Mouse (Mus musculus) lung, postnatal 25 days (tissue): ENCODE measurements around the gene Tpcn2.
A peak's percentile ranks its signal among the peaks of the same experiment; 100 is the strongest.

Source experiments
- DNase-seq: peaks from one replicate; pipeline ENCODE4 v3.0.0; 2022; ENCODE audit warnings: low spot score

The Tpcn2 gene

GRCm38 (mm10) chr7:145283487-145284187 is at the start of gene Tpcn2:
Gene Tpcn2 (minus strand): TSS chr7:145284011.
- DNase-seq: peak; percentile 96

DNA sequence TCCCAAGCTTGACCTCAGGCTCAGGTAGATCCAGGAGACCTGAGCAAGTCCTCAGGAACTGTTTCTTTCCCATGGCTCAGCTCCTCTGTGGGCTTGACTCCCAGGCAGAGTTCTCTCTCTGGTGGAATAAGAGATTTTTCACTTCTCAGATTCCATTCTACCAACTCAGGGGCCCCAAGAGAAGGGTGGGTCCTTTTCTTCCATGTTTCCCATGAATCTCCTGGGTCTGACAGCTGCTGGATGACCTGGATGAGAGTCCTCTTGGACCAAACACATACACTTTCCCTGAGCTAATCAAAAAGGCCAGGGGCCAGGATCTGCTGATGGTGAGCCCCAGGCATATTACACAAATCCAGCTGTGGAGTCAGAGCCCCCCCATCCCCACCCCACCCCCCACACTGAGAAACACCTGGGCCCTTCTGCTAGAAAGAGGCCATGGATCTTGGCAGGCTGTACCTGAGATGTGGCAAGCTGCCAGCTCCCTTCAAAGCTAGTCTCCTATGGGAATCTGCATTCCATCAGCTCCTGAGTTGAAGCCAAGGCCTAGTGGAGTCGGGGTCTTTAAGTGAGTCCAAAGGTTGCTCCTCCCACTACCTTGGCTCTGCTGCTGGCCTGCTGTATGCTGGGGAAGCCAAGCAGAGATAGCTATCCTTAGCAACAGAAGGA is 48.7 kb upstream of the Tpcn2 start:
- no peak for DNase-seq

GRCm38 (mm10) chr7:145330641-145331040 is 46.8 kb upstream of the Tpcn2 start:
- no peak for DNase-seq

- no peak for DNase-seq
These were observed 46.2 kb upstream of the Tpcn2 start for GRCm38 (mm10) chr7:145329982-145330381.

GRCm38 (mm10) chr7:145325697-145326096 is 41.9 kb upstream of the Tpcn2 start:
- no peak for DNase-seq

DNA sequence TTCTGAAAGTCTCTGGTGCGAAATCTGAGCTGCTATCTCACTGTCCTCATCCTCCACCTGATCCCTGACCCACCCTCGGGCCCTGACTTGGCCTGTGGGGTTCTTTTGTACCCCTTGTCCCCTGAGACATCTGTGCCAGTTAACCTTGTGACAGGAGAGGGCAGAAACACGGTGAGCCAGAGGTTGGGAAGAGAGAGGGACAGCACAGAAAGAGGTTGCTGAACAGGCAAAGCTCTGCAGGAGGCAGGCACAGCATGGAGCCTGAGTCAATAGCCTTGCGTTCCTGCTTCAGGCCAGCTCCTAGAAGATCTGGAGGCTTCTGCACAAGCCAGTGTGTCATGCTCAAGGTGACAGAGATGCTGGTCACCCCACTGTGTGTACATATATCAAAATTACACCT is 39.8 kb upstream of the Tpcn2 start:
- DNase-seq: no peak

DNA sequence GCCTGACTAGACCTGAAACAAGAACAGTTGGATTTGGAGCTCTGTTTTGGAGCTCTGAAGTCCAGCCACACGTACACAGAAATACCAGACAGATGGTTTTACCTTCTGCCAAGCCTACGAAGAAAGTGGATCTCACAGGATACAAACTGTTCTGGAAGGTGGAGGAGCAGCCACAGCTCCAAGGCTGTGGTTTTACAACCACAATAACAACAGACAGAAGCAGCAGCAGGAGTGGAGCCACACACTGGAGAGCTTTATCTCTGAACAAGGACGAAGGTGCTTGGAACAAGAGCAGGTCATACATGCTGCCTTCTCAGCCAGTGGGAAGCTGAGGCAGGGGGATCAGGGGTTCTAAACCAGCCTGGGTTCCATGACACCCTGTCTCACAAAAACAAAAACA is 35.7 kb upstream of the Tpcn2 start:
- no peak for DNase-seq

GRCm38 (mm10) chr7:145317522-145317921 is 33.7 kb upstream of the Tpcn2 start:
- DNase-seq: no peak

- no peak for DNase-seq
These were observed 31.1 kb upstream of the Tpcn2 start, which contains the start of gene Mrgprd for GRCm38 (mm10) chr7:145314785-145315411. Gene Mrgprd (plus strand): TSS chr7:145314835.

GRCm38 (mm10) chr7:145312137-145312536 is 28.3 kb upstream of the Tpcn2 start:
- DNase-seq: no peak

- no peak for DNase-seq
These were observed 26.7 kb upstream of the Tpcn2 start for GRCm38 (mm10) chr7:145310526-145310925.

GRCm38 (mm10) chr7:145309877-145310276 is 26.1 kb upstream of the Tpcn2 start:
- DNase-seq: no peak

DNA sequence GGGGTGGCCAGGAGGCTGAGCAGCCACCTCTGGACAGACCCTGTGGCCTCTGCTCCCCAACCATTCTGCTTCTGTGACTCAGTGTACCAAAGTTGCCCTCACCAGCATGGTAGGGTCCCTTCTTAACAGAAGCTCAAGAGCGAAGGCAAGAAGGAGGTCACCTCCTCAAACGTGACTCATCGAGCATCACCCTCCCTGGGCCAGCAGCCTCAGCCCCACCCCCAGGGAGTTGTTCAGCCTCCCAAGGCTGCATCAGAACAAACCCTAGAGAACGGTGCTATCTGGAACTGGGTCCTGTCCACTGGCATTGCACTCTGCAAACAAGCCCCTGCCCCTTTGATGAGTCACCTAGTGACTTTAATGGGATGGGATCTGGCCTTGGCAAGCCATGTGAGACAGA is 25.1 kb upstream of the Tpcn2 start:
- no peak for DNase-seq

DNA sequence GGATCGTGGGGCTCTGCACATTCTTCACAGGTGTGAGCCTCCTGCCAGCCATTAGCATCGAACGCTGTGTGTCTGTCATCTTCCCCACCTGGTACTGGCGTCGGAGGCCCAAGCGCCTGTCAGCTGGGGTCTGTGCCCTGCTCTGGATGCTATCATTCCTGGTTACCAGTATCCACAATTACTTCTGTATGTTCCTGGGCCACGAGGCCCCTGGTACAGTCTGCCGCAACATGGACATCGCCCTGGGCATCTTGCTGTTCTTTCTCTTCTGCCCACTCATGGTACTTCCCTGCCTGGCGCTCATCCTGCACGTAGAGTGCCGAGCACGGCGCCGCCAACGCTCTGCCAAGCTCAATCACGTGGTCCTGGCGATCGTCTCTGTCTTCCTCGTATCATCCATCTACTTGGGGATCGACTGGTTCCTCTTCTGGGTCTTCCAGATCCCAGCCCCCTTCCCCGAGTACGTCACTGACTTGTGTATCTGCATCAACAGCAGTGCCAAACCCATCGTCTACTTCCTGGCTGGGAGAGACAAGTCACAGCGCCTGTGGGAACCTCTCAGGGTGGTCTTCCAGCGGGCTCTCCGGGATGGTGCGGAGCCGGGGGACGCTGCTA is 24.4 kb upstream of the Tpcn2 start:
- no peak for DNase-seq

- no peak for DNase-seq
These were observed 23.8 kb upstream of the Tpcn2 start for GRCm38 (mm10) chr7:145307636-145308035.

- no peak for DNase-seq
These were observed 20.3 kb upstream of the Tpcn2 start for GRCm38 (mm10) chr7:145304153-145304552.

DNA sequence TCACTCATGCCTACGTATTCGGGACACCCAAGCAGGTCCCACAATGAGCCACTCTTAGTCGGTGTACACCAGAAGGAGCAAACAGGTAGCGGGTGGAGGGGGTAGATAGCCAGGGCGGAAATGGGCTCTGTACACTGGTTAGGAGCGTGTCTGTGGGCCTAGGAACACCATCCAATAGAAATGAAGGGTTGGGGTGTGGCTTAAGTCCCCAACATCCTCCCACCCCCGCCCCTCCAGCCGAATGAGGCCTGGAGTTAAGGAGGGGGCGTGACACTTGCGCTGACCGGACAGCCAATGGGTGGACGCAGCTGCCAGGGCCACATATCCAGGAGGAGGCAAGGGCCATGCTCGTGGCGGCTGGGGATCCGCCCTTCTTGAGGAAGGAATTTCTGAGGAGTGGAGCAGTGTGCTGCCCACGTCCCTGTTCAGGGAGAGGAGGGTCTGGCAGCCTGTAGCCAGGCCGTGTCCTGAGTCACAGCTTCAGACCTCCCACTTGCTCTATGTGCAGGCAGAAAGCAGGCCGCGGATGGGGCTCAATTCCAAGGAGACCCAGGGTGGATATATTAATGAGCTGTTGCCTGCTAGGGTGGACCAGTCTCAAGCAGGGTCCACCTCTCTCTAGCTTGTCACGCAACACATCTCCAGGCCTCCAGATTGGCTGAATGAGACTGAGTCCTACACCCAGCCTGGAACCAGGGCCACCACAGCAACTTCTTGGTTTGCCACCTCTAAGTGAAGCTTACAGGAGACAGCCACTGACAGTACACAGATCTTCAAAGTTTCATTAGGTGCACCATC is 18.9 kb upstream of the Tpcn2 start:
- peak; percentile 90 for DNase-seq

DNA sequence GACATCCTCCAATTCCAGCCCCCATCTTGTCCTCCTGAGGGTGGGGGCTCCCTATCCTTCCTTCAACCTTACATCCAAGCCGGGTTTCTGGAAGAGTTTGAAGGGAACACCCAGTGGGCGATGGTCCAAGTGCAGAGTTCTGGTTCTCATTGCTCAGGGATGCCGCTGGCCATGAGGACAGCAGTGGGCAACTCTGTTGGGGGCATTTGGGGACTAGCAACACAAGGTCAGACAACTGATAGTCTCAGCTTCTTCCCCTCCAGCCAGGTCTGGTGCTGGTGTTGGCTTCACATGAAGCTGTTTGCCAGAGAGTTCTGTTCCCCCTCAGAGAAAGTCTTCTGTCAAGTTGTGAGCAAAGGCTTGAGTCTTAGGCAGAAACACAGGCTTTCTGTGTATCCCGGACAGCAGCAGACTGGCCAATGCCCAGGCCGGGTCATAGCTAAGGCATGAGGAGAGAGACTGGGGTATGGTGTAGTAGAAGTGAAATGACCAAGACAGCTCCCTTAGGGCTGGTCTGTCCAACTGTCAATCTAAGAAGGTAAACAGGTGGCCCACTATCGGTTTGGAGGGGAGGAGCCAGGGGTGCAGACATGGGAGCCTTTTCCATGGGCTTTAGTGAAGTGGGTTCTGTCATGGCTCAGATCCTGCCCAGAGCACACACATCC is 17.7 kb upstream of the Tpcn2 start:
- no peak for DNase-seq

GRCm38 (mm10) chr7:145301008-145301340 is 17.2 kb upstream of the Tpcn2 start:
- DNase-seq: no peak

GRCm38 (mm10) chr7:145300321-145301007 is 16.7 kb upstream of the Tpcn2 start, which contains the start of gene Mrgprf:
Gene Mrgprf (plus strand): TSS chr7:145300828.
- DNase-seq: peak; percentile 59
